Mouse (Mus musculus): ENCODE data around the gene Herc6.

DNA sequence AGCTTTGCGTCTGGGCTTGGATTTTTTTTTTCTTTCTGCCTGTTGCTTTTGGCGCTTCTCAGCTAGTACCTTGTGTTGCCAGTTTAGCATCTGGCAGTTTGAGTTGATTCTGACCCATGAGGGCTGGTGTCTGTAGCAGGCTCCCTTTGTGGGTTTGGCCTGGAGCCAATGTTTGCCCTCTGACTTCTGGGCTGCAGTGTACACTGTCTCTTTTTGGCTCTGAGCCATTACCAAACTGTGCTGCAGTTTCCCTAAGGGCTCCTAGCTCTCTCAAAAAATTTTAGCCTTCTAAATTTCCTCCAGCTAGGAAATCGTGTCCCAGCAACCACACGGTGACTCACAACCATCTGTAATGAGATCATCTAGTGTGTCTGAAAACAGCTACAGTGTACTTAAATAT is 61.0 kb downstream of the Herc6 start:
- TF ChIP-seq CTCF (IDR thresholded peaks at IDR 0.05; ENCODE audit: borderline replicate concordance, extremely low read depth, insufficient read depth, insufficient read length) (no peak), POLR2A (IDR thresholded peaks at IDR 0.05; ENCODE audit: borderline replicate concordance, extremely low read depth, insufficient read depth, insufficient read length, poor library complexity, severe bottlenecking) (no peak)
